Mouse (Mus musculus): Measurements from ENCODE around the gene Tcte2.

- TF ChIP-seq CTCF (IDR thresholded peaks at IDR 0.05; ENCODE audit: low read depth, low read length) (no peak), GATA1 (IDR thresholded peaks at IDR 0.05; ENCODE audit: borderline replicate concordance, low read length) (no peak), TAL1 (conservative IDR thresholded peaks at IDR 0.05; ENCODE audit: low read depth, low read length) (no peak), POLR2AphosphoS5 (IDR thresholded peaks at IDR 0.05; ENCODE audit: insufficient replicate concordance, low read depth, low read length) (no peak), GATA2 (IDR thresholded peaks at IDR 0.05; ENCODE audit: borderline replicate concordance, low read depth, low read length) (no peak)
These were observed 79.9 kb downstream of the Tcte2 start for GRCm38 (mm10) chr17:13681686-13682085.

All from G1E (cell line).